Mouse (Mus musculus): ENCODE measurements around the gene Itga9.

Itga9 gene

DNA sequence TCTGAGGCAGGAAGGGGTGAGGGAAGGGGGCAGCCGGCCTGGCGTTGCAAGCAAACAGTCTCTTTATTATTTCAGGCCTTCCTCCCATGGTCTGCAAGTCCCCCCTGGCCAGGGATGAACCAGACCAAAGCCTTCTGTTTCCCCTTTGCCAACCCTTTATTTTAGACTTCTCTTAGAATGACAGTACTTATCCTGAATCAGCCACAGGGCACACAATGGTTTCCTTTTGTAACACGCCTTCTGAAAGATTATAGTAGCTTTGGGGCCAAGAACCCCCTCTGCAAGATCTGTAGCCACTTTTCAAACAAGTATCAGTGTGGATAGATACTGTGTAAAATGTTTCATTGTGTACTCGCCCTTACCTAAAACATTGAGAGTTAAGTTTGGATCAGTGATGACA is 178.1 kb downstream of the Itga9 start:
- DNase-seq = no peak

GRCm38 (mm10) chr9:118785816-118786215 is 179.3 kb downstream of the Itga9 start:
- no peak for DNase-seq

DNA sequence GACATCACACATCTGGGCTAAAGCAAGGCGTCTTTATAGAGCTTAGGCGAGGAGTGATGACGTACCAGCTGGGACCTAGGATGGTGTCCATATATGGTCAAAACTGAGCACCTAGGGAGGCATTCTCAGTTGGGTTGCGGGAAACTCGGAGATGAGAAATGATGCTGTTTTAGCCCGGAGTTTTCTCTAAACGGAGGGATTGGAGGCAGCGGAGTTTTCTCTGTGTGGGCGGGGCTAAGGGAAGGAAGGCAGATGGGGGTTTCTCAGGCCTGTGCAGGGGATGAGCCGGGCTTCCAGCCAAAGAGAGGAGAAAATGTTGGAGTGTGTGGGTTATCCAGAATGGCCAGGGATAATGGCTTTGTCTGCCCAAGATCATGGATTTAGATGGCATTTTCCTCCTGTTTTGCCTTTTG is 182.4 kb downstream of the Itga9 start:
- no peak for DNase-seq

DNA sequence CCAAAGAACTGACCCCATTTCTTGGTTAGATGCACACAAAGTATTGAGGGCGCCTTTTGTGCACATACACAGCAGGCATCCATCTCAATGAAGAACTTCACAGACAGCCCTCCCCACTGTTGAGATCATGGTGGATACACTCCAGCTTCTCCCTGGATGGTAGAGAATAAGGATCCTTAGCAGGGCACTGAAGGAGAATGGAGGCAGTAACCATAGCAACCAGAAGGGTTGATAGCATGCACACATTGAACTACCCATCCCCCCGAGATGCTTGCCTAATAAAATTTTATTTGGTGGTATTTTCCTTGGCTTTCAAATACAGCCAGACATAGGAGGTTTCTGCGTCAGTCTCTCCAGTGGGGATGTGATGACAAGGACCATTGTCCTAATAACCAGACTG is 184.7 kb downstream of the Itga9 start:
- no peak for DNase-seq

- DNase-seq = no peak
Observed at GRCm38 (mm10) chr9:118793151-118793785, 186.8 kb downstream of the Itga9 start.

- no peak for DNase-seq
Observed at GRCm38 (mm10) chr9:118794668-118795067, 188.2 kb downstream of the Itga9 start.

DNA sequence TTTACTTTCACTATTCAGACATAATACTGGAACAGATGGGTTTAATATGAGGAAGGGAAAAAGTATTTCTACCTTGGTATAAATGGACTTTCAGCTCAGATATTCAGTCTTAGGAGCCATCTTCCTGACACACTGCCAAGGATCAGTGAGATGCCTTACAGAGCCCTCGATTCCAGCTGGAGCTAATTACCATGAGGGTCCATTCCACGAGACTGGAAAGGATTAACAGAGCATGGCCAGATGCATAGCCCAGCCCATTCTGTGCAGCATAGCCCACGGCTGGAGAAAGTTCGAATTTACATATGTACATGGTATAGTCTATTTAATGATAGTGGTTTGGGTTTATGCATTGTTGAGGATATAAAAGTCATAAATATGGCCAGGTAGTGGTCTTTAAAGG is 188.8 kb downstream of the Itga9 start:
- no peak for DNase-seq

- no peak for DNase-seq
Observed at GRCm38 (mm10) chr9:118799105-118799504, 192.6 kb downstream of the Itga9 start.

DNA sequence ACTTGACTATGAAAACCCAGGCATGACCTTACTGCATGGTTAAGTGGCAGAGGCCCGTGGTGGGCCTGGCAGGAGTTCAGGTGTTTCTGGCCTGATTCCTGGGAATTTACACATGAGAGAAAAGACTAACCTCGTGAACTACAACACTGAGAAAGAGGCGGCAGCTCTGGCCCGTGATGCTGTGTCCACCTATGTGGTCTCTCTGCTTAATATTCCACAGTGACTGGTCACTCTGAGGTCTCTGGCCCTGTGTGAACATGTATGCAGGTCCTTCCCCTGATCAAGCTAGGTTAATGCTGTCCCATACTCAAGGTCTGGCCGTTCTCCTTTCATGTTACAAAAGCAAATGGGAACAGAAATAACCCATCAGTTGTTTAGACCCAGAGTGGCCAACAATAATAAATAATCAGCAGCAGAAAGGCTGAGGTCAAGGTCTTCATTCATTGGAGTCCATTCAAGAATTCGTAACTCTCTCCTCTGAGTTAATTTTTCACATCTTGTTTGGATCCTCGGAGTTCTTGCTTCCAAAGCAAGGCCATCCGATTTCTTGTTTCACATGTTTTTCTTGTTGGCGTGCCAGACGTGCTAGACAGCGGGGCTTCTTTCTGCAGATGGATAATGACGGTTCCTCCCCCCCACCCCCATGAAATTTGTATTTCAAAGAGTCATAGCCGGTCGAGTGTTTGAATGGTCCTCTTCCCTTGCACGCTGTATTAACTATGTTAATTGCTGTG is 194.9 kb downstream of the Itga9 start:
- DNase-seq = no peak

DNA sequence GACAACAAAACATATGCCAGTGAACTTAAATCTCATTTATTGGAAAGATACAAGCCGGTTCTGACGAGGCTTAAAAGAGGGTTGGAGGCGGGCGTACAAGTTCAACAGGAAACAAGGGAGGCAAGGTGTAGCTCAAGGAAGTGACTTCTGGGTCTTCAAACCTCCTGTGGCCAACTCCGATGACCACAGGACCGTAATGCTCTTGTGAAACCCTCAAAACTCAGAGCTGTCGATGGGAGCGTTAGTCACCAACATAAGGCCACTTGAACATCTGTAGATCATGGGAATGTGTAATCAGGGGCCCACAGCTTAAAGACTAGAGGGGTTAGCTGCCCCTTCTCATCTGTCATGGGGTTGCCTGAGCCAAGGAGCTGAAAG is 195.4 kb downstream of the Itga9 start:
- DNase-seq = no peak

DNA sequence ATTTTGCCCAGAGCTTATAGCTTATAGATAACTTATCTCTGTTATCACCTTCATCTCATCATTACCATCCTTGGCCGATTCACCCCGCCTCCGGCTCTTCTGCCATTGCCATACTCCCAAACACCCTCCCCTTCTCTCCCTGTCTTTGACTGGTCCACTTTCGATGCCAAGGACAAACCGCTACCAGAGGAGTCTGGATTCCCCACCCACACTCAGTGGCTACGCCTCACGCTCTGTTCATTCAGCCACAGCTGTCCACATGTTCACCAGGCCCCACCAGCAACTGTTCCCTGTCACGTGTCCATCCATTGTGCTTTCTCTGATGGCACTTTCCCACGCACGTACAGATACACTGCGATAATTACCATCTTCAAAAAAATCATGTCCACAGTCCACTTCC is 195.9 kb downstream of the Itga9 start:
- DNase-seq = no peak

DNA sequence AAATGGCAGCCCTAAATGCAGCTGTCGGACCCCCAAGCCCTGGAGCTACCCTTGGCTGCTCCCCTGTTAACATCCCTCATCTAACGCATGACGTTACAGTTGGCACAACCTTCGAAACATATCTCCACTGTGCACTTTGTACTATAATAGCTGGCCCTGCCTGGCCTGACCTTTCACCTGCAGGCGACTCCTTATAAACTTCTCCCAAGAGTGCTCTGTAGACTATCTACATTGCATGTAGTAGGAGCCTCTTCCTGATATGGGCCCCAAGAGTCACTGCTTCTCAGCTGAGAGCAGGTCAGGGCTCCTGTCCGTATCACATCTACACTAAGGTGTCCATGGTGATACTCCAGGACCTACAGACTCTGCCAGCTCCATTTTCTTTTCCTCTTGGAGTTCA is 199.2 kb downstream of the Itga9 start:
- no peak for DNase-seq

- no peak for DNase-seq
Observed at GRCm38 (mm10) chr9:118807669-118808068, 201.2 kb downstream of the Itga9 start.

GRCm38 (mm10) chr9:118812221-118812620 is 205.7 kb downstream of the Itga9 start:
- no peak for DNase-seq

DNA sequence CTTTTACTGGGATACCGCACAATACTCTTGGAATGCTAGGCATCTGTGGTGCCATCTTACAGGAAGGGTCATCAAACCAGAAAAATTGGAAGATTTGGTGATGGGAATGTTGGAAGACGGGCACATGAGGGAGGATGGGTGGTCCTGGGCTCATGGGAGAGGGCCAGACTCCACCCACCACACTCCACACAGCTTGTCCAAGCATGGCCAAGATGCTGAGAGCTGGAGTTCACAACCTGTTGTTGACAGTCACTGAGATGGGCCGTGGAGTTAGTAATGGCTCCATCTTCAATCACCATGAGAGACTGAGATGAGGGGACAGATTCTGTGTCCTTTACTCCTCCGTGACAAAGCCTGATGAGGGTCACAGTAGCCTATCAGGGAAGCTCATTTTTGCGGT is 207.0 kb downstream of the Itga9 start:
- DNase-seq = no peak

GRCm38 (mm10) chr9:118814056-118814455 is 207.6 kb downstream of the Itga9 start:
- DNase-seq = no peak

GRCm38 (mm10) chr9:118814461-118814860 is 208.0 kb downstream of the Itga9 start:
- DNase-seq = no peak

DNA sequence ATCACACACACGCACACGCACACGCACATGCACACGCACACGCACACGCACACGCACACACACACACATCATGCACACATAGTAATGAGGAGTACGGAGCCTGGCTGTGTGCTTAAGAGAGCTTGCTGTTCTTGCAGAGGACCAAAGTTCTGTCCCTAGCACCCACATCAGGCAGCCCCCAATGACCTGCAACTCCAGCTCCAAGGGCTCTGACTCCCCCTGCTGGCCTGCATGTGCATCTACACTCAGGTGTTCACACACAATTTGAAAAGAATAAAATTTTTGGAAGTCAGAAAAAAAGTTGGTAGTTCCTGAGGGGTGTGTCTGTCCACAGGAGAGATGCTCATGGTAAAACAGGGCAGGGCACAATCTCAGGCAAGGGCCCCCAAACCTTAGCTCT is 209.1 kb downstream of the Itga9 start:
- DNase-seq = no peak

DNA sequence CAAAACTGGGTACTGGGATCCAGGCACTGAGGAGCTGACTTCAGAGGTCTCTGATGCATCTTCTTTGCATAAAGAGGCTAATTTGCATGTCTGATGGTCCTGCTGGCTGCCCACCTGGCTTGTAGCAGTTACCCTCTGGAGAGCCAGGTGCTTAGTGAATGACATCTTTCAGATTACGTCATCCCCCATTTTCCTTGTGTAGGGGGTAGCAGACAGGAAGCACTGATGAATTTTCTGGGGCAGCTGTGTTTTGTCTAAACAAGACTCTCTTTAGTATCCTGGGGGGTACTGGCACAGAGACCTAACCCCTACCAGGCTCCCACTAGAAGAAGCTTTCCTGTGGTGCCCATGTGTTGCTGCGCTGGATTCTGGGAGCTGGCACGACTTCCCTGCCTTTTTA is 212.0 kb downstream of the Itga9 start:
- DNase-seq = no peak

- no peak for DNase-seq
Observed at GRCm38 (mm10) chr9:118821220-118822185, 215.0 kb downstream of the Itga9 start.

- DNase-seq = no peak
Observed at GRCm38 (mm10) chr9:118822186-118822555, 215.7 kb downstream of the Itga9 start.

DNA sequence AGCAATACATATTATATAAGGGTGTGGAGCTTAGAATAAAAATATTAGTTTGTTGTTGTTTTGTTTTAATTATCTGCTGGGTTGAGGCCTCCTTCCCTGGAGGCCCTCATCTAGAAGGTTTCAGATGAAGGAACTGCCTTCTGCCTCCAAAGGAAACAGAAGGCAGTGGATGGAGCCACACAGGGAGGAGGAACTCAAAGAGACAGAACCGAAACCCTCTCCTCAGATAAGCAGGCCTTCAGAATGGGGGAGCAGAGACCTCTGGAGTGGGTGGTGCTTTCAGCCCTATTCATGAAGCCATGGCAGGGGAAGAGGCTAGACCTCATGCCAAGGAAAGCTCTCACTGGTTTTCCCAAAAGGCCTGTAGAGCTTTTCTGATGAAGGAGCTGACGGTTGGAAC is 216.1 kb downstream of the Itga9 start:
- DNase-seq = no peak

GRCm38 (mm10) chr9:118831080-118831479 is 224.6 kb downstream of the Itga9 start:
- no peak for DNase-seq

GRCm38 (mm10) chr9:118832533-118832932 is 226.0 kb downstream of the Itga9 start:
- DNase-seq = no peak
